Mouse (Mus musculus): Measurements from ENCODE around the gene Gm26602. TPM values are rescaled to one million over a fixed set of nuclear protein-coding genes. Genes with fewer than 3 reads are reported as not detected.
A peak's percentile ranks its signal among the peaks of the same experiment; 100 is the strongest.
"Not testable (repeated sequence)": the region's sequence is repeated elsewhere in the genome, so short reads cannot be mapped to it uniquely, and the experiment has no call there.

The Gm26602 gene
- polyA plus RNA-seq, 1 experiment from 2014 or later: 5.7 TPM

- Histone ChIP-seq H3K4me3 (ENCODE audit: inconsistent target) (no peak overlapping the region), H3K27ac (peak overlapping the region; percentile 71), H3K36me3 (ENCODE audit: inconsistent target) (no peaks in the 10 kb centered on the region), H3K79me2 (ENCODE audit: inconsistent target) (peaks cover 99% of the 10 kb centered on the region)
- WGBS (ENCODE audit: missing documents): under 1% methylated on average over 7 of the region's 7 CpGs
These were observed 30.1 kb downstream of the Gm26602 start for GRCm38 (mm10) chr10:79940749-79941148.

- Histone ChIP-seq H3K27ac (no peak overlapping the region), H3K4me3 (ENCODE audit: inconsistent target) (no peak overlapping the region)
- 91% methylated on average over 1 of the region's 1 CpGs for WGBS (ENCODE audit: missing documents)
These were observed 32.3 kb downstream of the Gm26602 start for GRCm38 (mm10) chr10:79942988-79943387.

GRCm38 (mm10) chr10:79943471-79943901 is 32.8 kb downstream of the Gm26602 start:
- 76% methylated on average over 9 of the region's 9 CpGs for WGBS (ENCODE audit: missing documents)
- no peak overlapping the region for H3K4me3 ChIP-seq (ENCODE audit: inconsistent target)
- H3K79me2 ChIP-seq (ENCODE audit: inconsistent target): peaks cover 95% of the 10 kb centered on the region; the same call in 1 of the 2 replicates
- H3K27ac ChIP-seq: no peak overlapping the region
- peaks cover 3% of the 10 kb centered on the region; the same call in 1 of the 2 replicates for H3K36me3 ChIP-seq (ENCODE audit: inconsistent target)

More at GRCm38 (mm10) chr10:79942988-79943387, 32.3 kb downstream of the Gm26602 start:
- H3K79me2 ChIP-seq (ENCODE audit: inconsistent target): peaks cover 100% of the 10 kb centered on the region
- no peaks in the 10 kb centered on the region; the same call in 1 of the 2 replicates for H3K36me3 ChIP-seq (ENCODE audit: inconsistent target)

- Histone ChIP-seq H3K4me3 (ENCODE audit: inconsistent target) (no peak overlapping the region), H3K36me3 (ENCODE audit: inconsistent target) (peaks cover 20% of the 10 kb centered on the region; the same call in 1 of the 2 replicates), H3K27ac (peak overlapping the region; percentile 52), H3K79me2 (ENCODE audit: inconsistent target) (peaks cover 73% of the 10 kb centered on the region; the same call in 1 of the 2 replicates)
- 86% methylated on average over 13 of the region's 16 CpGs for WGBS (ENCODE audit: missing documents)
These were observed 35.0 kb downstream of the Gm26602 start for GRCm38 (mm10) chr10:79945507-79946234.

GRCm38 (mm10) chr10:79946752-79947322 is 36.2 kb downstream of the Gm26602 start:
- Histone ChIP-seq H3K79me2 (ENCODE audit: inconsistent target) (peaks cover 61% of the 10 kb centered on the region; the same call in 1 of the 2 replicates), H3K4me3 (ENCODE audit: inconsistent target) (no peak overlapping the region), H3K36me3 (ENCODE audit: inconsistent target) (peaks cover 29% of the 10 kb centered on the region; the same call in 1 of the 2 replicates), H3K27ac (peak overlapping the region; percentile 52)
- 47% methylated on average over 7 of the region's 7 CpGs for whole genome bisulfite sequencing (ENCODE audit: missing documents)

- no peak overlapping the region for H3K27ac ChIP-seq
- peaks cover 55% of the 10 kb centered on the region; the same call in 1 of the 2 replicates for H3K79me2 ChIP-seq (ENCODE audit: inconsistent target)
- no peak overlapping the region for H3K4me3 ChIP-seq (ENCODE audit: inconsistent target)
- H3K36me3 ChIP-seq (ENCODE audit: inconsistent target): peaks cover 29% of the 10 kb centered on the region; the same call in 1 of the 2 replicates
- WGBS (ENCODE audit: missing documents): 86% methylated on average over 6 of the region's 6 CpGs
These were observed 36.8 kb downstream of the Gm26602 start for GRCm38 (mm10) chr10:79947502-79947901.

- peaks cover 31% of the 10 kb centered on the region; the same call in 1 of the 2 replicates for H3K79me2 ChIP-seq (ENCODE audit: inconsistent target)
- H3K36me3 ChIP-seq (ENCODE audit: inconsistent target): peaks cover 29% of the 10 kb centered on the region; the same call in 1 of the 2 replicates
- H3K4me3 ChIP-seq (ENCODE audit: inconsistent target): no peak overlapping the region
- 95% methylated on average over 4 of the region's 4 CpGs for WGBS (ENCODE audit: missing documents)
- H3K27ac ChIP-seq: no peak overlapping the region
These were observed 39.2 kb downstream of the Gm26602 start for GRCm38 (mm10) chr10:79949873-79950272.

GRCm38 (mm10) chr10:79950661-79951060 is 40.0 kb downstream of the Gm26602 start:
- Histone ChIP-seq H3K79me2 (ENCODE audit: inconsistent target) (peaks cover 23% of the 10 kb centered on the region; the same call in 1 of the 2 replicates), H3K27ac (no peak overlapping the region), H3K36me3 (ENCODE audit: inconsistent target) (peaks cover 29% of the 10 kb centered on the region; the same call in 1 of the 2 replicates), H3K4me3 (ENCODE audit: inconsistent target) (no peak overlapping the region)
- WGBS (ENCODE audit: missing documents): 94% methylated on average over 16 of the region's 18 CpGs

- H3K36me3 ChIP-seq (ENCODE audit: inconsistent target): peaks cover 21% of the 10 kb centered on the region; the same call in 1 of the 2 replicates
- no peaks in the 10 kb centered on the region for H3K79me2 ChIP-seq (ENCODE audit: inconsistent target)
- H3K4me3 ChIP-seq (ENCODE audit: inconsistent target): no peak overlapping the region
- 77% methylated on average over 6 of the region's 6 CpGs for WGBS (ENCODE audit: missing documents)
- no peak overlapping the region for H3K27ac ChIP-seq
These were observed 43.3 kb downstream of the Gm26602 start for GRCm38 (mm10) chr10:79953946-79954345.

GRCm38 (mm10) chr10:79955691-79956090 is 45.0 kb downstream of the Gm26602 start:
- Histone ChIP-seq H3K79me2 (ENCODE audit: inconsistent target) (no peaks in the 10 kb centered on the region), H3K36me3 (ENCODE audit: inconsistent target) (peaks cover 9% of the 10 kb centered on the region; the same call in 1 of the 2 replicates), H3K4me3 (ENCODE audit: inconsistent target) (no peak overlapping the region), H3K27ac (no peak overlapping the region)
- 85% methylated on average over 9 of the region's 9 CpGs for WGBS (ENCODE audit: missing documents)

GRCm38 (mm10) chr10:79956643-79957154 is 46.0 kb downstream of the Gm26602 start:
- Histone ChIP-seq H3K4me3 (ENCODE audit: inconsistent target) (no peak overlapping the region), H3K27ac (no peak overlapping the region), H3K79me2 (ENCODE audit: inconsistent target) (0 out of 2 replicates have a peak, but pooled peaks cover under 1% of the 10 kb centered on the region), H3K36me3 (ENCODE audit: inconsistent target) (no peaks in the 10 kb centered on the region; the same call in 1 of the 2 replicates)
- WGBS (ENCODE audit: missing documents): 96% methylated on average over 4 of the region's 4 CpGs

- Histone ChIP-seq H3K36me3 (ENCODE audit: inconsistent target) (peaks cover 7% of the 10 kb centered on the region; the same call in 1 of the 2 replicates), H3K27ac (no peak overlapping the region), H3K79me2 (ENCODE audit: inconsistent target) (peaks cover 17% of the 10 kb centered on the region), H3K4me3 (ENCODE audit: inconsistent target) (no peak overlapping the region)
- 26% methylated on average over 15 of the region's 21 CpGs for WGBS (ENCODE audit: missing documents)
These were observed 47.6 kb downstream of the Gm26602 start for GRCm38 (mm10) chr10:79958140-79958816.

GRCm38 (mm10) chr10:79959412-79959811 is 48.8 kb downstream of the Gm26602 start:
- H3K79me2 ChIP-seq (ENCODE audit: inconsistent target): peaks cover 17% of the 10 kb centered on the region
- not testable (repeated sequence) for H3K4me3 ChIP-seq (ENCODE audit: inconsistent target); H3K27ac ChIP-seq
- 53% methylated on average over 5 of the region's 10 CpGs for WGBS (ENCODE audit: missing documents)
- peaks cover 14% of the 10 kb centered on the region; the same call in 1 of the 2 replicates for H3K36me3 ChIP-seq (ENCODE audit: inconsistent target)
